Mouse (Mus musculus) MEL (cell line): ENCODE data around the gene Calb2. TPM values are rescaled to one million over a fixed set of nuclear protein-coding genes. Genes with fewer than 3 reads are reported as not detected.

Experiments used
- DNase-seq: peaks from one replicate; pipeline ENCODE4 v3.0.0; 2011; ENCODE audit warnings: low read depth, low spot score
- H3K27ac ChIP-seq: 2 replicates; pipeline ENCODE4 v1.5.1; 2012; ENCODE audit warnings: low read depth, mild to moderate bottlenecking, control low read depth, low read length, moderate library complexity; ENCODE audit not compliant: control insufficient read depth
- H3K27me3 ChIP-seq, 2 experiments: fragments of 150-350 bp in 1 of 2; sonication (generic) in 1 of 2; 2 replicates each; pipeline ENCODE4 v1.6.1; 2012; ENCODE audit warnings: low read length in 2 of 2, mild to moderate bottlenecking in 2 of 2, improper control_type of control experiment in 1 of 2, moderate library complexity in 1 of 2; ENCODE audit not compliant: insufficient read depth in 2 of 2, control insufficient read depth in 1 of 2
- H3K36me3 ChIP-seq, 2 experiments: 2 replicates each; pipeline ENCODE4 v1.6.1; 2012 to 2014; ENCODE audit warnings: low read length in 2 of 2, improper control_type of control experiment in 1 of 2, inconsistent platforms in 1 of 2, mild to moderate bottlenecking in 1 of 2; ENCODE audit not compliant: insufficient read depth in 2 of 2, control insufficient read depth in 1 of 2
- H3K4me1 ChIP-seq, 2 experiments: fragments of 150-350 bp in 1 of 2; sonication (generic) in 1 of 2; 2 replicates each; pipeline ENCODE4 v1.6.1; 2012; ENCODE audit warnings: low read length in 2 of 2, improper control_type of control experiment in 1 of 2, mild to moderate bottlenecking in 1 of 2; ENCODE audit not compliant: insufficient read depth in 2 of 2, control insufficient read depth in 1 of 2
- H3K4me3 ChIP-seq, 2 experiments: fragments of 150-350 bp in 1 of 2; sonication (generic) in 1 of 2; 2 replicates each; pipeline ENCODE4 v1.5.1; 2012; ENCODE audit warnings: low read depth in 2 of 2, low read length in 2 of 2, mild to moderate bottlenecking in 2 of 2, moderate library complexity in 2 of 2, control low read depth in 1 of 2, improper control_type of control experiment in 1 of 2; ENCODE audit not compliant: control insufficient read depth in 1 of 2, insufficient read depth in 1 of 2
- H3K79me2 ChIP-seq: 2 replicates; pipeline ENCODE4 v1.6.1; 2012; ENCODE audit warnings: mild to moderate bottlenecking, low read length, moderate library complexity; ENCODE audit not compliant: control insufficient read depth, poor library complexity, insufficient read depth
- H3K9ac ChIP-seq: 2 replicates; pipeline ENCODE4 v1.6.1; 2012; ENCODE audit warnings: low read depth, mild to moderate bottlenecking, control low read depth, low read length, moderate library complexity; ENCODE audit not compliant: control insufficient read depth, poor library complexity, severe bottlenecking
- H3K9me3 ChIP-seq: fragments of 150-350 bp; sonication (generic); replicated peaks from 2 replicates; pipeline ENCODE4 v1.6.1; 2012; ENCODE audit warnings: mild to moderate bottlenecking, low read length, improper control_type of control experiment, moderate library complexity; ENCODE audit not compliant: insufficient read depth
- CTCF ChIP-seq, 3 experiments: IDR thresholded peaks in 2 of 3; conservative IDR thresholded peaks in 1 of 3; 2 replicates each; pipeline ENCODE4 v1.5.1; 2011 to 2012; ENCODE audit warnings: low read length in 3 of 3, low read depth in 2 of 3, mild to moderate bottlenecking in 2 of 3, improper control_type of control experiment in 1 of 3, inconsistent platforms in 1 of 3, mixed read lengths in 1 of 3, moderate library complexity in 1 of 3; ENCODE audit not compliant: control insufficient read depth in 1 of 3, insufficient read depth in 1 of 3, poor library complexity in 1 of 3, severe bottlenecking in 1 of 3
- E2F4 ChIP-seq: IDR thresholded peaks from 2 replicates; pipeline ENCODE4 v1.6.1; 2011; ENCODE audit warnings: low read depth, low read length, improper control_type of control experiment, borderline replicate concordance
- EP300 ChIP-seq, 2 experiments: IDR thresholded peaks; 2 replicates each; pipeline ENCODE4 v1.6.1; 2011; ENCODE audit warnings: improper control_type of control experiment in 2 of 2, low read length in 2 of 2, low read depth in 1 of 2, mild to moderate bottlenecking in 1 of 2
- GABPA ChIP-seq: IDR thresholded peaks from 2 replicates; pipeline ENCODE4 v1.6.1; 2012; ENCODE audit warnings: low read depth, mild to moderate bottlenecking, inconsistent platforms, low read length, improper control_type of control experiment, moderate library complexity
- MAFK ChIP-seq: IDR thresholded peaks from 2 replicates; pipeline ENCODE4 v1.6.1; 2011; ENCODE audit warnings: low read depth, mild to moderate bottlenecking, low read length, improper control_type of control experiment, borderline replicate concordance
- MAX ChIP-seq: IDR thresholded peaks from 2 replicates; pipeline ENCODE4 v1.6.1; 2011; ENCODE audit warnings: low read length, improper control_type of control experiment
- MYB ChIP-seq: IDR thresholded peaks from 2 replicates; pipeline ENCODE4 v1.6.1; 2011; ENCODE audit warnings: mild to moderate bottlenecking, low read depth, low read length, improper control_type of control experiment
- MYC ChIP-seq: IDR thresholded peaks from 2 replicates; pipeline ENCODE4 v1.6.1; 2011; ENCODE audit warnings: low read depth, mild to moderate bottlenecking, low read length, improper control_type of control experiment, moderate library complexity
- NELFE ChIP-seq: IDR thresholded peaks from 2 replicates; pipeline ENCODE4 v1.6.1; 2011; ENCODE audit warnings: low read depth, low read length, improper control_type of control experiment
- POLR2AphosphoS5 ChIP-seq: IDR thresholded peaks from 2 replicates; pipeline ENCODE4 v1.6.1; 2012; ENCODE audit warnings: low read depth, borderline replicate concordance, mild to moderate bottlenecking, inconsistent platforms, low read length, moderate library complexity, mixed read lengths
- RAD21 ChIP-seq: IDR thresholded peaks from 2 replicates; pipeline ENCODE4 v1.6.1; 2011; ENCODE audit warnings: mild to moderate bottlenecking, low read depth, low read length, improper control_type of control experiment
- RCOR1 ChIP-seq: IDR thresholded peaks from 2 replicates; pipeline ENCODE4 v1.6.1; 2012; ENCODE audit warnings: low read depth, mild to moderate bottlenecking, inconsistent platforms, low read length, improper control_type of control experiment
- SMC3 ChIP-seq: IDR thresholded peaks from 2 replicates; pipeline ENCODE4 v1.6.1; 2011; ENCODE audit warnings: low read depth, low read length, improper control_type of control experiment
- TCF12 ChIP-seq: IDR thresholded peaks from 2 replicates; pipeline ENCODE4 v1.6.1; 2014; ENCODE audit warnings: low read depth, mild to moderate bottlenecking, inconsistent platforms, low read length, improper control_type of control experiment, moderate library complexity
- UBTF ChIP-seq: IDR thresholded peaks from 2 replicates; pipeline ENCODE4 v1.6.1; 2012; ENCODE audit warnings: low read depth, mild to moderate bottlenecking, inconsistent platforms, low read length, improper control_type of control experiment, moderate library complexity, borderline replicate concordance; ENCODE audit not compliant: insufficient read depth
- USF1 ChIP-seq: IDR thresholded peaks from 2 replicates; pipeline ENCODE4 v1.6.1; 2014; ENCODE audit warnings: low read depth, mild to moderate bottlenecking, inconsistent platforms, low read length, improper control_type of control experiment, moderate library complexity
- ZC3H11A ChIP-seq: IDR thresholded peaks from 2 replicates; pipeline ENCODE4 v1.6.1; 2012; ENCODE audit warnings: low read depth, mild to moderate bottlenecking, inconsistent platforms, low read length, improper control_type of control experiment
- ZNF384 ChIP-seq: IDR thresholded peaks from 2 replicates; pipeline ENCODE4 v1.6.1; 2012; ENCODE audit warnings: low read depth, mild to moderate bottlenecking, inconsistent platforms, low read length, improper control_type of control experiment
- polyA plus RNA-seq, 2 experiments: library from polyadenylated mRNA; stranded (reverse) in 1 of 2; unstranded in 1 of 2; fragments of >175 nt in 1 of 2; fragments of >200 nt in 1 of 2; gene quantifications; 2 replicates each; pipeline versions ENCODE4 v1.2.1 to v1.2.4; 2012; ENCODE audit warnings: low replicate concordance in 2 of 2, low read depth in 1 of 2; ENCODE audit not compliant: insufficient read length in 2 of 2, insufficient read depth in 1 of 2, missing spikeins in 1 of 2
- total RNA-seq: library from RNA; depleted of rRNA; stranded (reverse); fragments of 300-350 nt; gene quantifications from 2 replicates; pipeline ENCODE4 v1.2.3, GENCODE M21; 2012

The Calb2 gene
- total and polyA plus RNA-seq, 3 experiments, result 0.12 to 0.82 TPM; not detected in 1

DNA sequence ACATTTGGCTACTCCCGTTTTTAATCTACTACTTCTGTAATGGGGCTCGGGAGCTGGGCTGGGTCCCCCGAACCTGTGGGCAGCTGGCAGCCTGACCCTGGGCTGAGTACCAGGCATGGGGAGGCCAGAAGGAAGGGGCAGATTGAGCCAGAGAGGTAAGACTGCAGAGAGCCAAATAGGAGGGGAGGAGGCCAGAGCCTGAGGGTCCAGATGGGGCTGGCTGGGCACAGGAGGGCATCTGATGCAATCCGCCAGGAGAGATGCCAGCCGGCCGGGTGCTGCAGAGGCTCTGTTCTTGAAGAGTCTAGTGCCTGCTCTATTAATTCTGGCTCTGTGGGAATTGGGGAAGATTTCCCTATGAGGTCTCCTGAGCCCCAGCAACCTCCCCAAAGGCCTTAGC, 6.0 kb downstream of the Calb2 start:
- H3K4me1 ChIP-seq, result no peaks in the 10 kb centered on the region
- H3K27ac ChIP-seq, result no peak overlapping the region
- no peaks in the 10 kb centered on the region for H3K9me3 ChIP-seq
- no peak for DNase-seq
- H3K79me2 ChIP-seq, result no peaks in the 10 kb centered on the region
- no peaks in the 10 kb centered on the region for H3K36me3 ChIP-seq
- TF ChIP-seq ZNF384 (no peak), SMC3 (no peak), GABPA (no peak), MYB (no peak), RCOR1 (no peak), MAX (no peak), MYC (no peak)
- no peak overlapping the region for H3K4me3 ChIP-seq
- no peaks in the 10 kb centered on the region for H3K27me3 ChIP-seq
- no peak overlapping the region for H3K9ac ChIP-seq

DNA sequence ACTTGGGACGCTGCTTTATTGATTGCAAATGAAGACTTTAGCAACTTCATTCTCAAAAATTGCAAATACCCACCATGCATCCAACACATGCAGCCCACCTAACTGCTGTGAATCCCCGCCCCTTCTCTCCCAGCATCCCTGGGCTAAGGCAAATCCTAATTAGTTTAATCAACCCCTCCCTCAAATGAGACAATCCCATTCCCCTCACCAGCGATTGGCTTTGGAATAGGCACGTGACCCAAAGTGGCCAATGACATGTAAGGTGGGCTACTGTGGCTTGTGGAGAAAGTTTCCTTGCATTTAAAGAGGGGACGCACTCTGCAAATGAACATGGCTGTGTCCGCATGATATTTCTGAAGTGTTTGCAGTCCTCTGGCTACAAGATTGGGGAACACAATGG, 15.1 kb downstream of the Calb2 start:
- Histone ChIP-seq H3K4me1 (no peaks in the 10 kb centered on the region), H3K36me3 (no peaks in the 10 kb centered on the region), H3K9me3 (no peaks in the 10 kb centered on the region), H3K4me3 (no peak overlapping the region), H3K79me2 (no peaks in the 10 kb centered on the region), H3K9ac (no peak overlapping the region), H3K27me3 (no peaks in the 10 kb centered on the region), H3K27ac (no peak overlapping the region)
- DNase-seq, result no peak
- TF ChIP-seq UBTF, result no peak
- TF ChIP-seq POLR2AphosphoS5, result no peak
- no peak for TF ChIP-seq RAD21

DNA sequence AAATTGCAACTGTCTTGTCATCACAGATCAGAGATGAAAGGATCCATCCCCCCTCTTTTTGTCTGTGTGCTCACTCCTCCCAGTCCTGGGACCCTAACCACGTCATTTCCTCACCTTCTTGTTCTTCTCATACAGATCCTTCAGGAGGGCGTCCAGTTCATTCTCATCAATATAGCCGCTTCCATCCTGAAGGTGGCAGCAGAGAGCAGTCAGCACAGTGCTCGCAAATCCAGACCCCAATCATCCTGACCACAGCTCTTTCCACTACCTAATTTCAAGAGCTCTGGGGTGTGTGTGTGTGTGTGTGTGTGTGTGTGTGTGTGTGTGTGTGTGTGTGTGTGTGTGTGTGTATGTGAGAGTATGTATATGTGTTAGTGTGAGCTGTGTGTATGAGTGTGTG, 22.5 kb downstream of the Calb2 start:
- H3K36me3 ChIP-seq, result no peaks in the 10 kb centered on the region
- H3K27ac ChIP-seq, result no peak overlapping the region
- no peaks in the 10 kb centered on the region for H3K9me3 ChIP-seq
- no peaks in the 10 kb centered on the region for H3K79me2 ChIP-seq
- H3K4me1 ChIP-seq, result no peaks in the 10 kb centered on the region
- H3K4me3 ChIP-seq, result no peak overlapping the region
- TF ChIP-seq ZC3H11A, result peak; percentile 30; the same call in 1 of the 2 replicates
- no peak for TF ChIP-seq NELFE
- 0 out of 2 replicates have a peak, but pooled peaks have one; percentile 16 for TF ChIP-seq TCF12
- TF ChIP-seq RAD21, result peak; percentile 68
- no peak for TF ChIP-seq ZNF384
- TF ChIP-seq EP300 (IDR thresholded peaks at IDR 0.05; ENCODE audit: low read depth in 1 of 2, low read length in 2 of 2), result no peak
- TF ChIP-seq MAFK, result no peak
- TF ChIP-seq E2F4, result no peak
- TF ChIP-seq SMC3, result peak; percentile 73
- TF ChIP-seq RCOR1, result no peak
- TF ChIP-seq USF1, result no peak
- peak; percentile 71 to 78 (median 75) for TF ChIP-seq CTCF (IDR thresholded peaks at IDR 0.05 in 2 of 3, conservative IDR thresholded peaks at IDR 0.05 in 1 of 3; ENCODE audit: control insufficient read depth in 1 of 3, insufficient read depth in 1 of 3, low read depth in 2 of 3, low read length in 3 of 3, poor library complexity in 1 of 3, severe bottlenecking in 1 of 3)
- TF ChIP-seq MAX, result no peak
- H3K27me3 ChIP-seq, result no peaks in the 10 kb centered on the region
- peak; percentile 70 for DNase-seq
- H3K9ac ChIP-seq, result no peak overlapping the region
